Mouse (Mus musculus): ENCODE data around the gene Basp1.

- no peak for TF ChIP-seq GATA1 (IDR thresholded peaks at IDR 0.05; ENCODE audit: low read length)
- TF ChIP-seq TAL1 (IDR thresholded peaks at IDR 0.05; ENCODE audit: low read length), result no peak
Measured at GRCm38 (mm10) chr15:25364160-25364818, 49.3 kb downstream of the Basp1 start.
